Mouse (Mus musculus) heart, adult 18-20 months (tissue): Measurements from ENCODE around the gene Gga1. TPM values are rescaled to one million over a fixed set of nuclear protein-coding genes. Genes with fewer than 3 reads are reported as not detected.
A peak's percentile ranks its signal among the peaks of the same experiment; 100 is the strongest.

Experiments used
- DNase-seq, 2 experiments: peaks; one replicate each; pipeline ENCODE4 v3.0.0; 2021 to 2022; ENCODE audit warnings: mixed read lengths in 1 of 2
- long read RNA-seq, 2 experiments: library from polyadenylated mRNA; stranded (forward); transcript quantifications; one replicate each; pipeline ENCODE4 v2.0.0; 2021
- total RNA-seq, 2 experiments: library from RNA; stranded (reverse); gene quantifications; 2 replicates each; pipeline ENCODE4 v1.2.3; 2021

Gene Gga1
- total RNA-seq, result 10 to 100 TPM; 40.3 to 45.2 TPM
- long read RNA-seq, experiment 1, transcript Gga1-201 (17 exons, 3,034 nt), result major isoform, 46 of 64 reads
- long read RNA-seq, experiment 1, partial matches to known transcripts, result 9 of 64 reads
- long read RNA-seq, experiment 1, other reads (novel, unspliced or antisense), result 9 of 64 reads
- long read RNA-seq, experiment 2, transcript Gga1-201 (17 exons, 3,034 nt), result major isoform, 16 of 33 reads
- long read RNA-seq, experiment 2, partial matches to known transcripts, result 2 of 33 reads
- long read RNA-seq, experiment 2, other reads (novel, unspliced or antisense), result 14 of 33 reads

DNA sequence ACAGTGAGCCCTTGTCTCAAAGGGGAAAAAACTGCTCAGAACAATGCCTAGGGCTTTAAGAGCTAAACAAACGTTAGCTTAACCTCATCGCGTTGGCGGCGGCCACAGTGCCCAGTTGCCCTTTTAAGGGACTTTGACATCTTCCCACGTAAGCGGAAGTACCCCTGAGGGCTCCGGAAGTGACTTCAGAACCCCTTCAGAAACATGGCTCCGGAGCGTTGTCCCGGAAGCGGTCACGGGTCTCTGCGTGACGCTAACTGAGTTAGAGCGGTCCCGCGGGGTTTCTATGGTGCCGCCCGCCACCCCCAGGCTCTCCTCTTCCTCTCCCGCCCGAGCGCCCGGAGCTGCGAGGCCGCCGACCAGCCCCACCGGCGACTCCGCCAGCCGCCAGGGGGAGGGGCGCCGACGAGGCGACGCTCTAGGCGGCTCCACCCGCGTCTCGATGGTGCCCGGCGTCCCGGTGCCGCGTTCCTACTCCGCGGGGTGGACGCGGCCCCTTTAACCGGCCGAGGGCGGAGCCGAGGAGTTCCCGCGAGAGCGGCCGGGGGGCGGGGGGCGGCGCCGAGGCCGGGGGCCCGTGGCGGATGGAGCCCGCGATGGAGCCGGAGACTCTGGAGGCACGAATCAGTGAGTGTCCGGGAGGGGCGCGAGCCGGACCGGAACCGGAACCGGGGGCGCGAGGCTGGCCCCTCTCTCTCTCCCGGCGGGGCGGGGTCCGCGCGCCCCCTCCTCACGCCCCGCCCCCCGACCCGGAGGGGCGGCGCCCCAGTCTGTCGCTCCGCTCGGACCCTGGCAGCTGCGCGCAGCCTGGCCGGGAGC, at the start of gene Gga1:
Gene Gga1, plus strand, starts transcription at position 200 of the 819 bp plus-strand sequence.
- DNase-seq, result peak; percentile 96 to 97

GRCm38 (mm10) chr15:78828315-78828714, 48.7 kb upstream of the Gga1 start:
- no peak for DNase-seq

DNA sequence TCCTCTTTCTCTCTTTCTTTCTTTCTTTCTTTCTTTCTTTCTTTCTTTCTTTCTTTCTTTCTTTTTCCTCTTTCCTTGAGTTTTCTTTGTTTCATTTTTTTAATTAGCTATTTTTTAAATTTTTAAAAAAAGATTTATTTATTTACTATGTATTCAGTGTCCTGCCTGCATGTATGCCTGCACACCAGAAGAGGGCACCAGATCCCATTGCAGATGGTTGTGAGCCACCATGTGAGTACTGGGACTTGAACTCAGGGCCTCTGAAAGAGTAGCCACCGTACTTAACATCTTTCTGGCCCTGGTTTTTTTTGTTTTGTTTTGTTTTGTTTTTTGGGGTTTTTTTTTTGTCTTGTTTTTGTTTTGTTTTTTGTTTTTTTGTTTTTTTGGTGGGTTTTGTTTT, 47.4 kb upstream of the Gga1 start:
- no peak for DNase-seq

DNA sequence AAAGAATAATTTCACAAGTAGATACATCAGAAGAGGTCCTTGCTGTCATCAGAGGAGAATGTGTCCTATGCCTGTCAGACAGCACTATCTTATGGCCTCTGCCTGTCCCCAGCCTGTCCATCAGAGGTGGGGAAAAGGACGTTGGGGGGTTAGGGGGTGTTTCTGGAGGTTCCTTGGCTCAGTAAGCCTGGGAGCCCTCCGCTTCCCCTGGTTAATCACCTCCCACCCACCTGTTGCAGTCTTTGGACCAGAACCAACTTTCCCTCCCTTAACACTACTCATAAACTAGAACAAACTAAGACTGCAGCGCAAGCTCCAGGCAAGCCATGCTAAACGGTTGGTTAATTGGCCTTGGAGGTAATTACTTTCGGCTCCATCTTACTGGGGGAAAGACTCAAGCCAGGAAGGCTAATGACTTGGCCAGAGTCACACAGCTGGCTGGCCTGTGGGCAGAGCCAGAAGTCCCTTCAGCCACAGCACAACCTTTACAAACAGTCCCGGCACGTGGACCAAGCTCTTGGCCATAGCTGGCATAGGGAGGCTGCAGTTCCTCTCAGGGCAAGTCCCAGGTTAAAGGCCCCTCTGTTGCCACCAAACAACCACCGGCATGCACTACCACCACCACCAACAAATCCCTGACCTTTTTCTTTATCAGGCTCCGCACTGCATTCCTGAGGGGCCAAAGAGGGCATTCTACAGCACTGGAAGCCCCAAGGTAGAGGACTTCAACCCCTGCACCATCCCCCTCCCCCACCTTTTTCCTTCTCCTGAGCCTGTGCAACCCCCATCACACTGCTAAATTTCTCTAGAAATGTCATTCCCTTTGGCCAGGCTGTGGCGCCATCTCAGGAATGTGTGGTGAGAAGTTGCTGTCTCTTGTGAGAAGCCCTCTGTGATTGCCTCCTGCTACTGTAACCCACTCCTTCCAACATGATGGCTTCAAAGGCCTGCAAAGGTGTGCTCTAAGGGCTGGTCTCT, 46.0 kb upstream of the Gga1 start:
- peak in 1 of 2 experiments; percentile 19 for DNase-seq

DNA sequence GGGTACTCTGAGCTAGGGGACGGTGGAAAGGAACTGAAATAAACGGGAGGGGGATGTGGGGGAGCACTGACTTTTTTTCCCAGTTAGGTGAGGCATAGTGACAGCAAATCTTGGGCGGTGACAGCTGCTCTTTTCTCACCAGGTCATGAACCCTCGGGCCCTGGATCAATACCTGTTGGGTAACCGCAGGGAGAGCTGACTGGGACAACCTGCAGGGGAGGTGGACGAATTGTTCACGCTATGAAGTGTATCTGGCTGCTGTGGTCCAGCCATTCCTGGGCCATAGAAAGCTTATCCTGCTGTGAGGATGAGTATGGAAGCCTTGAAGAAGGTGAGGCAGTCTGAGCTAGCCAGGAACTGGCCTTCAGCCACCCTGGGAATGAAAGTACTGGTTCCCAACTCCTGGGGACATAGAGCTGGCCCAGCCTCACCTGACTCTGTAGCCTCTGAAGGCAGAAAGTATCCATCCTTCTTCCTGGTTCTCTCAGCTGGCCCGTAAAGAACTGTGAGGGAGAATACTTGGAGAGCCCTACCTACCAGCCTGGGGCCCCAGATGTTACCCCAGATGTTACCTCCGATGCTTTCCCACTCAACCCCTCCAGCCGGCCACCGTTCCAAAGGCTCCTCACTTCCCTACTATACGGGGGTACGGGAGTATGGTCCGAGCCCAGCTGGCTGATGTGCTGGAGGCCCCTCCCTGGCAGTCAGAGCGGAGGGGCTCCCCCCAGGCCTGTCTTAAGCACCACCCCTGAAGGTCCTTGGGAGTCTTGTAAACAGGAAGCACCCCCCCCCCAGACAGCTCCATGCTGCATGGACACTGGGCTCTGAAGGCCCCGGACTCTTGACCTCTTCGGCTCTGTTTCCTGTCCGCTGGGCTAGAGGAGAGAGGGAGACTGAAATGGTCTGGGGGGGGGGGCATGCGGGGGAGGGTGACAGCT, 45.0 kb upstream of the Gga1 start:
- peak; percentile 63 to 86 for DNase-seq

DNA sequence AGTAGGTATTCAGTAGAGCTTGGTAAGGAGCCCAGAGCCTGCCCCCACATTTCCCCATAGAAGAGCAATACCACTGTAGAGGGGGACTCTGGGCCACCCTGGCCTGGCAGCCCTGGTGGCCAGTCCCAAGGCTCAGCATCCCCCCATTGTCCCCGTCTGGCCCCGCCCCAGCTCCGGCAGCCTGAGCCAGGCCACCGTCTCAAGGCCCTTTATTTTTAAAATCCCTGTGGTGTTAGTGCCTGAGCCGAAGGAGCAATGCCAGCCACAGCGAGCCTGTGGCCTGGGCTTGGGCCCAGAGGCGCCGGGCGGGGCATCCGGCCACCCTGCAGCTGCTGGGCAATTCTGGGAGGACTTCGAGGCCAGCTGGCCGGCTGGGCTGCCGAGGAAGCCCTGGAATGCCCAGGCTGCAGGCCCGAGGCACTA, 44.3 kb upstream of the Gga1 start:
- peak; percentile 86 to 94 for DNase-seq

GRCm38 (mm10) chr15:78833582-78833981, 43.4 kb upstream of the Gga1 start:
- DNase-seq, result no peak

DNA sequence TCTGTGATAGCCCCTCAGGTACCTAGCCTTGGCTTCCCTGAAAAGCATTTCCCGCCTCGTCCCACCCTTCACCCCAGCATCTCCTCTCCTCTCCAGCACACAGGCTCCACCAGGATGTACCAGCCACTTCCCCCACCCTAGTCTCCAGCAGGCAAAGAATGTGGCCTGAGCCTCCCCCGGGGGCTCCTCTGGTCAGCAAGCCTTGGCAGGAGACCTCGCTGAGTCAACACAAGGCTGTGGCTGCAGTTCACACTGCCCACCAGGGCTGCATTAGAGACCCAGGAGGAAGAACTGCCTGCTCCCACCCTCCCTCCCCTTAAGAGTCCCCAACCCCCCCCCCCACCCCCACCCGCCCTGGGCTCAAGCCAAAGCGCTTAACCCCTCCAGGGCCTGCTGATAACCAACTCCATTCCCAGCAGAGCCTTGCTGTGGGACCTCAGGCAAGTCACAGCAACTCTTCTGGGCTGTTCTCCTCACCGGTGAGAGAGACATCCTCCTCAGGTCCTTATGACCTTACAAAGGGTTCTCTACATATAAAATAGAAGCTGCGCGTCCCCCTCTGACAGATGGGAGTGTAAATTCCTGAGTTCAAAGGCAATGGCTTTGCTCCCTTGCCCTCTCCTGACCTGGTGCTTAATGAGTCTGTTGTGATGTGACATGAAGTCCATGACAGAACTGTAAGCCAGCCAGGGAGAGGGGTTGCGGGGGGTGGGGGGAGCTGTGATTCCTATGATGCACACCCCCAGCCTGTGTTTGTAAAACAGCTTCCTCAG, 42.6 kb upstream of the Gga1 start:
- DNase-seq, result peak in 1 of 2 experiments; percentile 28

- peak; percentile 71 to 77 for DNase-seq
These were observed 41.5 kb upstream of the Gga1 start for GRCm38 (mm10) chr15:78835200-78836085.

DNA sequence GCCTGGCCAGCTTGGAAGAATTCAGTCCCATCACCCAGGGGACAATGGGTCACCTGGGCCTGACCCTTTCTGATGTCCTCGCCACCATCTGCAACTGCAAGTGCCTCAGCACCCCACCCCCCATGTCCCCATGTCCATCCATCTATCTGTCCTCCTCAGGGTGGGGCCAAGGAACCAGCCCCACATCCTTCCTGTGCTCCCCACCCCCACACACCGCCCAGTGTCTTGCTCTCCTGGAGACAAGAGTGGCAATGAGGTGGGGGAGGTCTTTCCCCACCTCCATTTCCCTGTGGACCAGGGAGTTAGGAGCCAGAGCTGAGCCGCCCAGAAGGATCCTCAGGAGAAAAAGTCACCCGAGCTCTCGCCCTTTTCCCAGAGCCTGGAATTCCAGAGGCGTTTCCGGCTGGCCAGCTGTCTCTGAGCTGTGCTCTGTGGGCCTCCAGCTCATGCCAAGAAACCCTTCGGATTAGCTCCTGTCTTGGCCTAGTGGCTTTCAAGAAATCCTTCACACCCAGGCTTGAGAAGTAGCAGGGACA, 40.8 kb upstream of the Gga1 start:
- peak; percentile 81 to 91 for DNase-seq

DNA sequence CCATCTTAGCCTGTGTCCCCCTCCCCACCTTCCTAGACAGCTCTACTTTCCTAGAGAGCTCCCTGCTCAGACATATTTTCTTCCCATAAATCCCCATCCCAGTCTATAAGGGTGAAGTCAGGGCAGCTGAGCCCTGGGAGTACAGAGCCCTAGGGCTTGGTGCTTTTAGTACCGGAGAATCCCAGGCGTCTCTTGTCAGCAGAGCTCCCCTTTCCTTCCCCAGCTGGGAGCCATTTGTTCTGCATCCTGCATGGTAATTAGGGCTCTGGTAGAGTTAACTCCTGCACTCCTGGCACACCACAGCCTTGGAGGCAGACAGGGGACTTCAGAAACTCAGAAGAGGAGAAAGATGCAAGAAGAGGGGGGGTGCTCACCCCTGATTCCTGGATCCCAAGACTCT, 37.2 kb upstream of the Gga1 start:
- DNase-seq, result peak in 1 of 2 experiments; percentile 29

DNA sequence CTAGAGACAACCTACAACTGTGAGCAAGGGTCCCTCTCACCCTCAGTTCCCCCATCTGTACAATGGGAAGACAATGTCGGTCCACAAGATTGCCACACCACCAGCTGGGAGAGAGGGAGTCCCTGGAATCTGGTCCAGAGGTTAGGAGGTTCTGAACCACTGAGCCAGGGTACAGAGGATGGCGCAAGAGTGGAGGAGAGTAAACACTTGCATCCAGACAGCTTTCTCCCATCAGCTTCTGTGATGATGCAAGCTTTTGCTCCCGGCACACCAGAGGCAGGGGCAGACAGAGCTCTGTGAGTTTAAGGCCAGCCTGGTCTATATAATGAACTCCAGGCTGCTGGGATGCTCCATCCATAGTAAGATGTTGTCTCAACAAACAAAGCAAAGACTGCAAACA, 36.7 kb upstream of the Gga1 start:
- peak; percentile 71 to 84 for DNase-seq

GRCm38 (mm10) chr15:78840751-78841150, 36.2 kb upstream of the Gga1 start:
- peak in 1 of 2 experiments; percentile 23 for DNase-seq

DNA sequence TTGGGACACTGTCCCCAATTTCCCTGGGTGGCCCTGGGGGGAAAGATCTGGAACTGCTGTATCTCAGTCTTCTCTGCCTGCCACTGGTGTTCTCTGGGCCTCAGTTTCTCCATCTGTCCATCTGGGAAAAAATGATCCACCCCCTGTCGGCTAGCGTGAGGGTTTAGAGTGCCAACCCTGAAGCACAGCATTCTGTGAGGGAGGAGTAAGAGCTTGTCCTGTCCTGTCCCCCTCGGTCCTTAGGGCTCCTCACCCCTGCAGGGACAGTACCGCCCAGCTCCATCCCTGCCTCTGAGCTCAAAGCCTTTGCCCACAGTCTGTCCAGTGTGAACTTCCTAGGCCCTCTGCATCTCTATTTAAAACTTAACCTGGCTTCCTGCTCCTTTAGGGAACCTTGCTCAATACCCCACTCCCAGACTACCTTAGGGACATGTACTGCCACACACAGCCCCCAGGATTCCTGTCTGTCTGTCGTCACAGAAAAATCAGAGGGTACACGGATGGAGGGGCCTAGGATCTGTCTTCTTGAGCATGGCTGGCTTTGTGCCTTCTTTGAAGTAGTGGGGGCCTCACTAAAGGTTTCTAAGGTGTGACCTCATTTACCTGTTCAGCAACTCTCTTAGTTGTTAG, 35.7 kb upstream of the Gga1 start:
- DNase-seq, result peak in 1 of 2 experiments; percentile 13

- peak; percentile 85 to 87 for DNase-seq
These were observed 34.4 kb upstream of the Gga1 start, which contains the start of gene Cdc42ep1 for GRCm38 (mm10) chr15:78842371-78843163. Gene Cdc42ep1 (plus strand): TSS chr15:78842624.

DNA sequence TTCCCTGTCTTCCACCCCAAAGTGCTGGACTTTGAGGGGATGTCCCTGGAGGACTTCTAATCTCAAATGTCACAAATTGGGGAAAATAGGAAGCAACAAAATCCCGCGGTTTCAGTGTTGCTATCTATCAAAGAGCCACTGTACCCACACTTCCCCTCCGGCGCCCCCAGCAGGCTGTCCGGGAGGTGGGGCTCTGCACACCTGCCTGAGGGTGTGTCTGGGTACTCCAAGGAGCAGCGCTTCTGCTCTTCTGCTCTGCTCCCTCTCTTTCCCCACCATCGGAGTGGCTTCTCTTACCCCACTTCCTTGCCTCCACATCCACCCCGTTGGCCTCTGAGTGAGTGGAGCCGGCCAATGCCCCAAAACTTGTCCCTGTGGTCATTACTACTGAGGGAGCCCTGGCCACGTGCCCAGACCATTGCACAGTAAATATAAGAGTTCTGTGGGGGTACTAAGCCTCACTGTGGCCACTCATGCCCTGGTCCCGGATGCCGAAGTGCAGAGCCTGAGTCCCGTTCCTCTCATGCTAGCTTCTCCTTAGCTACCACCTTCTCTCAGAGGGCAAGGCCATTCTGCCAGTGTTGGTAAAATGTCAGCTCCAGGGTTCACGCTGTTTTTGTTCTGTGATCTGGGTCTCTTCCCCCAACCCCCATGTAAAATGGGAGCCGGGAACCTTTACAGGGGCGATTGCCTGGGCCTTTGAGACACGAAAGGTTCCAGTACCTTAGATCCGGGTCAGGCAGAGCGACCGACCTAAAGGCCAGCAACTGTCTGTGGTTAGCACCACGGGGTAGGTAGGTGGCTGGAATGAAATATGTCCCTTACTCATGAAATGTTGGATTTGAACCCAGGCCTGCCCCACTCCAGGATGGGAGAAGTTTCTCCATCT, 33.2 kb upstream of the Gga1 start:
- DNase-seq, result peak; percentile 46 to 63
